Mouse (Mus musculus) c-Kit-negative CD71-positive TER-119-positive erythroid progenitor cells, embryonic 14.5 days (primary cell): ENCODE results near the gene Asprv1.
A peak's percentile ranks its signal among the peaks of the same experiment; 100 is the strongest.

Experiments used
- DNase-seq: peaks from one replicate; pipeline ENCODE4 v3.0.0-alpha.2; 2013; ENCODE audit warnings: low read depth, low spot score

Asprv1 gene

GRCm38 (mm10) chr6:86615301-86615700 lies 12.7 kb upstream of the Asprv1 start:
- DNase-seq: no peak

- no peak for DNase-seq
Observed at GRCm38 (mm10) chr6:86623201-86623600, 4.8 kb upstream of the Asprv1 start.

GRCm38 (mm10) chr6:86624074-86625030 lies 3.6 kb upstream of the Asprv1 start:
- no peak for DNase-seq

- no peak for DNase-seq
Observed at GRCm38 (mm10) chr6:86630141-86630540, 2.2 kb downstream of the Asprv1 start.

GRCm38 (mm10) chr6:86636495-86636894 lies 8.5 kb downstream of the Asprv1 start:
- DNase-seq: peak; percentile 65

GRCm38 (mm10) chr6:86637171-86637835 lies 9.3 kb downstream of the Asprv1 start:
- DNase-seq: peak; percentile 74

GRCm38 (mm10) chr6:86637860-86638259 lies 9.9 kb downstream of the Asprv1 start:
- no peak for DNase-seq

GRCm38 (mm10) chr6:86638434-86638833 lies 10.5 kb downstream of the Asprv1 start:
- peak; percentile 44 for DNase-seq

- DNase-seq: peak; percentile 92
Observed at GRCm38 (mm10) chr6:86639180-86640160, 11.5 kb downstream of the Asprv1 start.

GRCm38 (mm10) chr6:86640161-86640560 lies 12.2 kb downstream of the Asprv1 start:
- DNase-seq: no peak

GRCm38 (mm10) chr6:86640776-86641175 lies 12.8 kb downstream of the Asprv1 start:
- peak; percentile 37 for DNase-seq

- DNase-seq: no peak
Observed at GRCm38 (mm10) chr6:86641716-86642115, 13.8 kb downstream of the Asprv1 start.

- DNase-seq: no peak
Observed at GRCm38 (mm10) chr6:86644775-86645400, 16.9 kb downstream of the Asprv1 start.

GRCm38 (mm10) chr6:86645551-86645950 lies 17.6 kb downstream of the Asprv1 start:
- DNase-seq: no peak

GRCm38 (mm10) chr6:86646143-86646542 lies 18.2 kb downstream of the Asprv1 start:
- no peak for DNase-seq

- DNase-seq: no peak
Observed at GRCm38 (mm10) chr6:86653026-86653425, 25.1 kb downstream of the Asprv1 start.

- DNase-seq: no peak
Observed at GRCm38 (mm10) chr6:86654270-86654916, 26.4 kb downstream of the Asprv1 start.

GRCm38 (mm10) chr6:86658501-86658900 lies 30.5 kb downstream of the Asprv1 start:
- no peak for DNase-seq

- DNase-seq: peak; percentile 83
Observed at GRCm38 (mm10) chr6:86660161-86660877, 32.4 kb downstream of the Asprv1 start.

GRCm38 (mm10) chr6:86665076-86665475 lies 37.1 kb downstream of the Asprv1 start:
- DNase-seq: no peak
